Mouse (Mus musculus) hindbrain, embryonic 11.5 days (tissue): ENCODE measurements around the gene Eif2s2. TPM values are rescaled to one million over a fixed set of nuclear protein-coding genes. Genes with fewer than 3 reads are reported as not detected.

ENCODE experiments used
- ATAC-seq: fragments of 200-750 bp; cut with Nextera tagmentation; 2 replicates; pipeline ENCODE4 v1.8.0; 2017; ENCODE audit warnings: mild to moderate bottlenecking, moderate TSS enrichment, moderate library complexity; ENCODE audit not compliant: low FRiP score
- DNase-seq: peaks from one replicate; pipeline ENCODE4 v3.0.0-alpha.2; 2015; ENCODE audit warnings: low spot score
- H3K27ac ChIP-seq: fragments of 300-500 bp; sonication (generic); 2 replicates; pipeline ENCODE4 v1.5.1; 2014; ENCODE audit warnings: mild to moderate bottlenecking, low read depth, low read length
- H3K27me3 ChIP-seq: fragments of 300-500 bp; sonication (generic); 2 replicates; pipeline ENCODE4 v1.6.1; 2014; ENCODE audit warnings: mild to moderate bottlenecking, low read length, moderate library complexity, mixed read lengths; ENCODE audit not compliant: control insufficient read depth, insufficient read depth
- H3K36me3 ChIP-seq: fragments of 300-500 bp; sonication (generic); 2 replicates; pipeline ENCODE4 v1.6.1; 2014; ENCODE audit warnings: mild to moderate bottlenecking, low read length, moderate library complexity, mixed read lengths; ENCODE audit not compliant: control insufficient read depth, insufficient read depth
- H3K4me1 ChIP-seq: fragments of 300-500 bp; sonication (generic); replicated peaks from 2 replicates; pipeline ENCODE4 v1.6.1; 2014; ENCODE audit warnings: low read length, mixed read lengths; ENCODE audit not compliant: control insufficient read depth, insufficient read depth
- H3K4me2 ChIP-seq: fragments of 300-500 bp; sonication (generic); replicated peaks from 2 replicates; pipeline ENCODE4 v1.6.1; 2014; ENCODE audit warnings: mild to moderate bottlenecking, low read depth, low read length
- H3K4me3 ChIP-seq: fragments of 300-500 bp; sonication (generic); 2 replicates; pipeline ENCODE4 v1.5.1; 2014; ENCODE audit warnings: low read depth, low read length
- H3K9ac ChIP-seq: fragments of 300-500 bp; sonication (generic); 2 replicates; pipeline ENCODE4 v1.6.1; 2014; ENCODE audit warnings: low read depth, low read length
- H3K9me3 ChIP-seq: fragments of 300-500 bp; sonication (generic); 2 replicates; pipeline ENCODE4 v1.6.1; 2016; ENCODE audit warnings: low read length; ENCODE audit not compliant: control insufficient read depth
- WGBS: fragments of 180-500 bp; shearing (Covaris S2); extraction: QIAGEN DNeasy Blood & Tissue Kit; methylation state at CpG from one replicate; pipeline ENCODE4 v1.1.7; 2014; 5-methylcytosine and 5-hydroxymethylcytosine counted together
- polyA plus RNA-seq: library from polyadenylated mRNA; unstranded; fragments of >200 nt; fragmentation: Nextera tagmentation; extraction: Ambion mirVana; gene quantifications from 2 replicates; pipeline ENCODE4 v1.2.1, GENCODE M21; 2014

The Eif2s2 gene
- polyA plus RNA-seq, 1 experiment from 2014 or later = 127 TPM

DNA sequence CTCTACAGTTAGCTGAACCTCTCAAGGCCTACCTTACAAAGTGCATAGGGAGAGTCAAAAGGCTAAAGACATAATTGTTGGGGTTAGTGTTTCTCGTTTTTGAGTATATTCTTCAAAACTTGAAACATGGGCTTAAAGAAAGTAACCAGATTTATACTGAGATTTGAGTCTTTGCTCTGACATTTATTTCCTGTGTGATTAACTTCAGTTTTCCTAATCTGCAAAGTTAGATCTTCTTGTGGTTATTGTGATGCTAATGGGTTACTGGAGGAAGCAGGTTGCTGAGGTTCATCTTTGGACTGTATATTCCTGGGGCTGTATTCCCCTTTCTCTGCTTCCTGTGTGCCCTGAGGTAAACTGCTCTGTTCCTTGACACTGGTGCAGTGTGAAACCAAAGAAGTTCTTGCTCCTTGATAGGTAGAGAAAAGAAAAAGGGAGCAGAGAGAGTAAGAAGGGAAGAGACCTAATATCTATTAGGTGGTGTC is 66.6 kb downstream of the Eif2s2 start:
- Histone ChIP-seq H3K4me3 (no peak overlapping the region), H3K27me3 (no peaks in the 10 kb centered on the region), H3K9ac (no peak overlapping the region), H3K4me1 (no peaks in the 10 kb centered on the region), H3K27ac (no peak overlapping the region), H3K4me2 (no peak overlapping the region), H3K36me3 (no peaks in the 10 kb centered on the region), H3K9me3 (no peaks in the 10 kb centered on the region)
- 82% methylated on average over 1 of the region's 1 CpGs for WGBS
- DNase-seq (no peak), ATAC-seq (no peak)

Other genes starting within 250 kb of the Eif2s2 start
- 15.2 and 15.7 TPM in 2 replicates for gene Chmp4b, start 241.2 kb downstream of the Eif2s2 start, polyA plus RNA-seq
- gene Gm14214, start 122.9 kb downstream of the Eif2s2 start, polyA plus RNA-seq = not detected in 2 replicates
- gene Raly, start 101.8 kb downstream of the Eif2s2 start, polyA plus RNA-seq = 61.8 and 76.6 TPM in 2 replicates
- gene a, start 101.5 kb downstream of the Eif2s2 start, polyA plus RNA-seq = 0.99 and 1.3 TPM in 2 replicates
- 0.60 and 0.62 TPM in 2 replicates for gene Gm14226, start 125.3 kb upstream of the Eif2s2 start, polyA plus RNA-seq
- 75.6 and 75.8 TPM in 2 replicates for gene Ahcy, start 181.6 kb upstream of the Eif2s2 start, polyA plus RNA-seq
- gene Itch, start 240.6 kb upstream of the Eif2s2 start, polyA plus RNA-seq = 54.1 and 56.6 TPM in 2 replicates